Mouse (Mus musculus) small intestine, adult 2 months (tissue): ENCODE results near the gene Zfp800.
A peak's percentile ranks its signal among the peaks of the same experiment; 100 is the strongest.

ENCODE experiments used
- CTCF ChIP-seq: fragments of 200-500 bp; IDR thresholded peaks from 2 replicates; pipeline ENCODE4 v1.5.1; 2012; ENCODE audit warnings: low read depth, mild to moderate bottlenecking, control low read depth, inconsistent platforms, low read length, moderate library complexity, mixed read lengths; ENCODE audit not compliant: insufficient replicate concordance, insufficient read length; ENCODE audit errors: extremely low read depth
- POLR2A ChIP-seq: fragments of 200-500 bp; IDR thresholded peaks from 2 replicates; pipeline ENCODE4 v1.6.1; 2012; ENCODE audit warnings: low read depth, mild to moderate bottlenecking, control low read depth, inconsistent platforms, low read length, moderate library complexity

DNA sequence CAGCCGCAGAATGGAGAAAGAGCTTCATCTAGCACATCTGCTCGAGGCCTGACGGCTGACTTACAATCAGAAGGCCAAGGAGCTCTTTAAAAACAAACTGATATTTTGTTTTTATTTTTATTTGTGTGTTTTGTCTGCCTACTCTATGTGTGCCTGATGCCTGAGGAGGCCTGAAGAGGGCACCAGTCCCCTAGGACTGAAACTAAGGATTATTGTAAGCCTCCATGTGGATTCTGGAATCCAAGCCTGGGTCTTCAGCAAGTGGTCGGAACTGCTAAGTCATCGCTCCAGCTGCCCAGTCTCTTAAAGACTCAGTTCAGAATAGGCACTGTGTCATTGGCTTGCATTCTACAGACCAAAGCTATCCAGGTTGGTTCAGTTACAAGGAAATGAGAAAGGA, 58.4 kb downstream of the Zfp800 start:
- TF ChIP-seq CTCF (peak; percentile 11; the same call in 1 of the 2 replicates), POLR2A (no peak)
